Mouse (Mus musculus) intestine, embryonic 14.5 days (tissue): ENCODE data around the gene Armc9. TPM values are rescaled to one million over a fixed set of nuclear protein-coding genes. Genes with fewer than 3 reads are reported as not detected.

Source experiments
- ATAC-seq: fragments of 200-750 bp; cut with Nextera tagmentation; replicated peaks from 2 replicates; pipeline ENCODE4 v1.8.0; 2017; ENCODE audit warnings: low read depth, moderate number of reproducible peaks, moderate TSS enrichment, moderate library complexity; ENCODE audit not compliant: low FRiP score, low TSS enrichment
- DNase-seq: peaks from one replicate; pipeline ENCODE4 v3.0.0-alpha.2; 2018; ENCODE audit warnings: low spot score
- H3K27ac ChIP-seq: fragments of 300-500 bp; sonication (generic); 2 replicates; pipeline ENCODE4 v1.5.1; 2014; ENCODE audit warnings: low read depth, mild to moderate bottlenecking, control low read depth
- H3K27me3 ChIP-seq: fragments of 300-500 bp; sonication (generic); replicated peaks from 2 replicates; pipeline ENCODE4 v1.6.1; 2014; ENCODE audit warnings: low read length, control low read depth; ENCODE audit not compliant: control insufficient read depth, insufficient read depth
- H3K36me3 ChIP-seq: fragments of 300-500 bp; sonication (generic); 2 replicates; pipeline ENCODE4 v1.6.1; 2014; ENCODE audit warnings: low read length, control low read depth; ENCODE audit not compliant: control insufficient read depth, insufficient read depth
- H3K4me1 ChIP-seq: fragments of 300-500 bp; sonication (generic); replicated peaks from 2 replicates; pipeline ENCODE4 v1.6.1; 2014; ENCODE audit warnings: low read length, control low read depth, mixed read lengths; ENCODE audit not compliant: control insufficient read depth, insufficient read depth
- H3K4me2 ChIP-seq: fragments of 300-500 bp; sonication (generic); 2 replicates; pipeline ENCODE4 v1.6.1; 2014; ENCODE audit warnings: low read length
- H3K4me3 ChIP-seq: fragments of 300-500 bp; sonication (generic); 2 replicates; pipeline ENCODE4 v1.5.1; 2014; ENCODE audit warnings: low read depth, low read length, control low read depth, mixed read lengths
- H3K9ac ChIP-seq: fragments of 300-500 bp; sonication (generic); 2 replicates; pipeline ENCODE4 v1.6.1; 2014; ENCODE audit warnings: mild to moderate bottlenecking, low read length
- H3K9me3 ChIP-seq: fragments of 300-500 bp; sonication (generic); 2 replicates; pipeline ENCODE4 v1.6.1; 2016; ENCODE audit warnings: low read length, control low read depth; ENCODE audit not compliant: control insufficient read depth
- WGBS: fragments of 180-500 bp; shearing (Covaris S2); extraction: QIAGEN DNeasy Blood & Tissue Kit; methylation state at CpG from one replicate; pipeline ENCODE4 v1.1.7; 2014; 5-methylcytosine and 5-hydroxymethylcytosine counted together
- polyA plus RNA-seq: library from polyadenylated mRNA; unstranded; fragments of >200 nt; fragmentation: Nextera tagmentation; extraction: Ambion mirVana; gene quantifications from 2 replicates; pipeline ENCODE4 v1.2.1, GENCODE M21; 2014

Armc9 gene
- polyA plus RNA-seq, 1 experiment from 2014 or later: 19.1 TPM

- no peaks in the 10 kb centered on the region for H3K27me3 ChIP-seq
- H3K4me3 ChIP-seq: no peak overlapping the region
- no peak overlapping the region for H3K4me2 ChIP-seq
- WGBS: 90% methylated on average over 6 of the region's 6 CpGs
- DNase-seq (no peak), ATAC-seq (no peak)
- H3K4me1 ChIP-seq: no peaks in the 10 kb centered on the region
- H3K27ac ChIP-seq: no peak overlapping the region
- no peak overlapping the region for H3K9ac ChIP-seq
- H3K9me3 ChIP-seq: no peaks in the 10 kb centered on the region
- H3K36me3 ChIP-seq: peaks cover 55% of the 10 kb centered on the region
Observed at GRCm38 (mm10) chr1:86198276-86198675, 43.7 kb downstream of the Armc9 start.

DNA sequence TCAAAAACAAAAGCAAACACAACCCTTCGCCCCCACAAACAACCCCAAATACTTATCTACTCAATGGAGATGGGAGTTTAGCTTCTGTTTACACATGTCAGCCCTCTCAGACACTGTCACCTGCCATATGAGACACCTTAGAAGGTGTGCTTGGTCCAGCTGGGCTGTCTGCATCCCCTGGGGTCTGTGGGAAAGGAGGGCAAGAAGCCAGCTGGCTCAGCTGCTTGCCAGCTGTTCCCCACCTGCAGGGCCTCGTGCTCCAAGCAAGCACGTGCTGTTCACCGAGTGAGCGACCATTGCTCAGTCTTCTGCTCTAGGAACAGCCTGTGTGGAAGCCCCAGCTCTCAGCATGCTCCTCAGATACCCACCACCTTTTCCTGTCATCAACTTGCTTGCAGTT is 44.4 kb downstream of the Armc9 start:
- Histone ChIP-seq H3K4me1 (no peaks in the 10 kb centered on the region), H3K4me2 (no peak overlapping the region), H3K9me3 (no peaks in the 10 kb centered on the region), H3K4me3 (no peak overlapping the region), H3K27ac (no peak overlapping the region), H3K36me3 (peaks cover 62% of the 10 kb centered on the region), H3K27me3 (no peaks in the 10 kb centered on the region), H3K9ac (no peak overlapping the region)
- no peak for ATAC-seq
- DNase-seq: no peak
- WGBS: 88% methylated on average over 5 of the region's 5 CpGs

- no peak overlapping the region for H3K4me2 ChIP-seq
- no peak overlapping the region for H3K4me3 ChIP-seq
- H3K9ac ChIP-seq: no peak overlapping the region
- no peak for DNase-seq
- H3K9me3 ChIP-seq: no peaks in the 10 kb centered on the region
- H3K36me3 ChIP-seq: peaks cover 63% of the 10 kb centered on the region
- no peak overlapping the region for H3K27ac ChIP-seq
- ATAC-seq: no peak
- no peaks in the 10 kb centered on the region for H3K27me3 ChIP-seq
- H3K4me1 ChIP-seq: no peaks in the 10 kb centered on the region
Observed at GRCm38 (mm10) chr1:86201312-86201711, 46.7 kb downstream of the Armc9 start.

DNA sequence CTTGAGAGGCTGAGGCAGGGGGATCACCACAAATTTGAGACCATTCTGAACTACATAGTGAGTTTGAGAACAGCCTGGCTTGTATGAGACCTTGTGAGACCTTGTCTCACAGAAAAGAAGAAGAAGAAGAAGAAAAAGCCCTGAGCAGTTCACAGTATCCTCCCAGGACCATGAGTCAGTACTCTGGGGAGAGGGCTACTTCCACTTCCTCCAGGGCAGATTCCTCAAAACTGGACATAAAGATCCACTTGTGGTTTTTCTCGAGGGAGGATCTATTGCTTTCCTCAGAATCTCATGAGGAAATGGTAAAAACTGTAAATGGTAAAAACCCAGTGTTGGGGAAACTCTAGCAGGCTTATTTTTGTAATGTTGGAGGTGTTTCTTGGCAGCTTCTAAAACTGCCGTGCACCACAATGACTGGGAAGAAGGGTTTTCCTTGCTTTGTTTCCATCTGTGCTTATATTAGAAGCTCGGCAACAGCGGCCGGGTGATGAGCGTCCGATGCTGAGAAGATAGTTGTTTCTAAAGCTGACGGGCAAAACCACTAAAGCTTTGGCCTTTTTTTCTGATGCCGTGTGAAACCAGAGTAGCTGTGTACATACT is 48.1 kb downstream of the Armc9 start:
- DNase-seq (no peak), ATAC-seq (no peak)
- Histone ChIP-seq H3K9me3 (no peaks in the 10 kb centered on the region), H3K4me3 (no peak overlapping the region), H3K27ac (no peak overlapping the region), H3K4me1 (no peaks in the 10 kb centered on the region), H3K27me3 (no peaks in the 10 kb centered on the region), H3K9ac (no peak overlapping the region), H3K4me2 (no peak overlapping the region), H3K36me3 (peaks cover 61% of the 10 kb centered on the region)
- WGBS: 72% methylated on average over 9 of the region's 9 CpGs

DNA sequence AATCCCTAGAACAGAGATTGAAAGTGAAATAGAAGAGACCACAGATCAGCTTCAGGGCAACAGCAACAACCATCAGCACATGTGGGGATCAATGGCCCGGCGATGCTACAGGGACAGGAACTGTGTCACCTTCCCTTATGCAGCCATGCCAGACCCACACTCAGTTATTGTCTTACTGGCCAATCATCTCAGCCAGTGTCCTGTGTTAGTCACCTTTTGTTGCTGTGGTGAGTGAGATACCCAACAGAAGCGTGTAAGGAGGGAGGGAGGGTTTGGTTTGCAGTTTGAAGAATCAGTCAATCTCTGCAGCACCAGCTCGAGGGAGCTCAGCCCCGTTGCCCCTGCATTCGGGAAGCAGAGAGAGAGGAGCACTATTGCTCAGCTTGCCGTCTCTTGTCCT is 56.1 kb downstream of the Armc9 start:
- Histone ChIP-seq H3K9me3 (no peaks in the 10 kb centered on the region), H3K9ac (no peak overlapping the region), H3K4me2 (no peak overlapping the region), H3K27ac (no peak overlapping the region), H3K36me3 (peaks cover 26% of the 10 kb centered on the region), H3K4me3 (no peak overlapping the region), H3K4me1 (no peaks in the 10 kb centered on the region), H3K27me3 (no peaks in the 10 kb centered on the region)
- no peak for DNase-seq
- 89% methylated on average over 7 of the region's 7 CpGs for WGBS
- no peak for ATAC-seq

- Histone ChIP-seq H3K4me3 (no peak overlapping the region), H3K4me1 (no peaks in the 10 kb centered on the region), H3K36me3 (peaks cover 26% of the 10 kb centered on the region), H3K27me3 (no peaks in the 10 kb centered on the region), H3K27ac (no peak overlapping the region), H3K9ac (no peak overlapping the region), H3K9me3 (no peaks in the 10 kb centered on the region), H3K4me2 (no peak overlapping the region)
- no peak for ATAC-seq
- DNase-seq: no peak
- WGBS: 96% methylated on average over 1 of the region's 1 CpGs
Observed at GRCm38 (mm10) chr1:86211498-86211897, 56.9 kb downstream of the Armc9 start.

DNA sequence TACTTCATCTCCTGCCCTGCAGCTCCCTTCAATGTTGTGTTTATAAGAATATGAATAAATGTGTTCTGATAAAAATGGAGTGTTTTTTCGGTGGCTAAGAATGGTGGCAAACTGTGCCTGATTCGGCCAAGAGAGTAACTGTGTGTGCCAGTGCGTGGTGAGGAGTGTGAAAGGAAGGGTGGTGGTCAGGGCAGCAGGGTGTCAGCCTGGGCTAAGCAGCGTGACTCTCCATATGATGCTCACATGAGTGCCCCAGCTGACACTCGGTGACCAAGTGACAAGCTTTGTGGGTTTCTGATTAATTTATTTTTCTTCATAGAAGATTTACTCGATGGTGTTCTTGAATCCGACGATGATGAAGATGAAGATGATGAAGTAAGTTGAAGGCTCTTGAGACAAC is 58.2 kb downstream of the Armc9 start:
- Histone ChIP-seq H3K27ac (no peak overlapping the region), H3K4me2 (no peak overlapping the region), H3K4me1 (no peaks in the 10 kb centered on the region), H3K36me3 (peaks cover 21% of the 10 kb centered on the region), H3K9ac (no peak overlapping the region), H3K9me3 (no peaks in the 10 kb centered on the region), H3K27me3 (no peaks in the 10 kb centered on the region), H3K4me3 (no peak overlapping the region)
- no peak for DNase-seq
- ATAC-seq: no peak
- WGBS: 92% methylated on average over 8 of the region's 8 CpGs

- no peaks in the 10 kb centered on the region for H3K27me3 ChIP-seq
- H3K4me3 ChIP-seq: no peak overlapping the region
- no peak overlapping the region for H3K27ac ChIP-seq
- ATAC-seq: 0 out of 2 replicates have a peak, but pooled peaks have one; percentile 57
- no peaks in the 10 kb centered on the region for H3K4me1 ChIP-seq
- no peak overlapping the region for H3K4me2 ChIP-seq
- WGBS: 4% methylated on average over 1 of the region's 1 CpGs
- no peak overlapping the region for H3K9ac ChIP-seq
- no peaks in the 10 kb centered on the region for H3K9me3 ChIP-seq
- peak; percentile 92 for DNase-seq
- H3K36me3 ChIP-seq: peaks cover 9% of the 10 kb centered on the region; the same call in 1 of the 2 replicates
Observed at GRCm38 (mm10) chr1:86214158-86214557, 59.6 kb downstream of the Armc9 start.

DNA sequence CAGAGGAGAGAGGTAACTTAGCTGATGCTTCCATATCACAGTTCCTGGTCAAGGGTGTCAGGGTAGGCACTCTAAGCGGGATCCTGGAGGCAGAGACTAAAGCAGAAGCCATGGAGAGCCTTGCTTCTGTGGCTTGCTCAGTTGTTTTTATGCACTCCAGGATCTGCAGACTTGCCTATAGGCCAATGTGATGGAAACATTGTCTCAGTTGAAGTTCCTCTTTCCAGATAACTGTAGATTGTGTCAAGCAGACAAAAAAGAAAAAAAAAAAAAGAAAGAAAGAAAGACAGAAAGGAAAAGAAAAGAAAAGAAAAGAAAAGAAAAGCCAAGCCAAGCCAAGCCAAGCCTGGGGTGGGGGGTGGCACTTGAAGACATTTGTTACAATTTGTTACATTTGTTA is 60.7 kb downstream of the Armc9 start:
- no peak overlapping the region for H3K9ac ChIP-seq
- DNase-seq: no peak
- H3K9me3 ChIP-seq: no peaks in the 10 kb centered on the region
- H3K4me3 ChIP-seq: no peak overlapping the region
- H3K4me2 ChIP-seq: no peak overlapping the region
- no peaks in the 10 kb centered on the region for H3K4me1 ChIP-seq
- no peak for ATAC-seq
- peaks cover 3% of the 10 kb centered on the region; the same call in 1 of the 2 replicates for H3K36me3 ChIP-seq
- H3K27me3 ChIP-seq: no peaks in the 10 kb centered on the region
- WGBS: 86% methylated on average over 1 of the region's 1 CpGs
- no peak overlapping the region for H3K27ac ChIP-seq
